Mouse (Mus musculus) embryonic fibroblast, embryonic 13.5 days (primary cell): ENCODE data around the gene Shisal1.

Source experiments
- CTCF ChIP-seq: IDR thresholded peaks from 2 replicates; pipeline ENCODE4 v1.5.1; 2011; ENCODE audit warnings: mild to moderate bottlenecking, control low read depth, low read length, moderate library complexity, borderline replicate concordance; ENCODE audit not compliant: insufficient read depth
- POLR2A ChIP-seq: IDR thresholded peaks from 2 replicates; pipeline ENCODE4 v1.6.1; 2011; ENCODE audit warnings: low read depth, mild to moderate bottlenecking, control low read depth, low read length, moderate library complexity

GRCm38 (mm10) chr15:84405759-84406158, 41.1 kb downstream of the Shisal1 start:
- TF ChIP-seq POLR2A (no peak), CTCF (no peak)
